Mouse (Mus musculus) CH12.LX (cell line): ENCODE data around the gene Bach2. TPM values are rescaled to one million over a fixed set of nuclear protein-coding genes. Genes with fewer than 3 reads are reported as not detected.

ENCODE experiments used
- DNase-seq: peaks from one replicate; pipeline ENCODE4 v3.0.0-alpha.2; 2013; ENCODE audit errors: extremely low read depth
- H3K27ac ChIP-seq: 2 replicates; pipeline ENCODE4 v1.5.1; 2012; ENCODE audit warnings: low read depth, mild to moderate bottlenecking, control low read depth, moderate library complexity; ENCODE audit not compliant: insufficient read depth
- H3K27me3 ChIP-seq: replicated peaks from 2 replicates; pipeline ENCODE3; 2012; ENCODE audit warnings: inconsistent platforms
- H3K36me3 ChIP-seq, 2 experiments: replicated peaks in 1 of 2; 2 replicates each; pipeline versions ENCODE3 to v1.6.1; 2012; ENCODE audit warnings: inconsistent platforms in 1 of 2, low read length in 1 of 2, mild to moderate bottlenecking in 1 of 2, mixed read lengths in 1 of 2, moderate library complexity in 1 of 2; ENCODE audit not compliant: control insufficient read depth in 1 of 2, insufficient read depth in 1 of 2
- H3K4me1 ChIP-seq, 2 experiments: 2 replicates each; pipeline ENCODE4 v1.6.1; 2012; ENCODE audit warnings: inconsistent platforms in 1 of 2, moderate library complexity in 1 of 2; ENCODE audit not compliant: insufficient read depth in 2 of 2, control insufficient read depth in 1 of 2
- H3K4me2 ChIP-seq: 2 replicates; pipeline ENCODE4 v1.6.1; 2012; ENCODE audit warnings: low read depth, mild to moderate bottlenecking, control low read depth; ENCODE audit not compliant: poor library complexity, insufficient read depth, severe bottlenecking
- H3K4me3 ChIP-seq, 3 experiments: fragments of 150-350 bp in 1 of 3; sonication (generic) in 1 of 3; replicated peaks in 1 of 3; 2 replicates each; pipeline versions ENCODE3 to v1.5.1; 2011 to 2012; ENCODE audit warnings: low read depth in 2 of 3, low read length in 2 of 3, mild to moderate bottlenecking in 2 of 3, moderate library complexity in 2 of 3, control low read depth in 1 of 3, improper control_type of control experiment in 1 of 3, inconsistent platforms in 1 of 3, mixed read lengths in 1 of 3; ENCODE audit not compliant: poor library complexity in 1 of 3
- H3K79me2 ChIP-seq: replicated peaks from 2 replicates; pipeline ENCODE4 v1.6.1; 2012; ENCODE audit warnings: mild to moderate bottlenecking, moderate library complexity; ENCODE audit not compliant: control insufficient read depth, poor library complexity, insufficient read depth, severe bottlenecking; ENCODE audit errors: extremely low read depth
- H3K9ac ChIP-seq: 2 replicates; pipeline ENCODE4 v1.6.1; 2012; ENCODE audit warnings: low read depth, mild to moderate bottlenecking, control low read depth, moderate library complexity; ENCODE audit not compliant: insufficient read depth
- H3K9me3 ChIP-seq: replicated peaks from 2 replicates; pipeline ENCODE3; 2012; ENCODE audit warnings: low read length, inconsistent platforms, mixed read lengths
- BHLHE40 ChIP-seq: IDR thresholded peaks from 2 replicates; pipeline ENCODE4 v1.6.1; 2011; ENCODE audit warnings: mild to moderate bottlenecking, low read depth, low read length, improper control_type of control experiment
- CHD1 ChIP-seq: IDR thresholded peaks from 2 replicates; pipeline ENCODE4 v1.6.1; 2012; ENCODE audit warnings: low read depth, low read length, improper control_type of control experiment, inconsistent platforms
- E2F4 ChIP-seq: IDR thresholded peaks from 2 replicates; pipeline ENCODE4 v1.6.1; 2011; ENCODE audit warnings: low read depth, low read length, improper control_type of control experiment; ENCODE audit not compliant: insufficient replicate concordance
- ELF1 ChIP-seq: IDR thresholded peaks from 2 replicates; pipeline ENCODE4 v1.6.1; 2014; ENCODE audit warnings: low read depth, mild to moderate bottlenecking, inconsistent platforms, low read length, improper control_type of control experiment
- EP300 ChIP-seq: IDR thresholded peaks from 2 replicates; pipeline ENCODE4 v1.6.1; 2011; ENCODE audit warnings: low read length, improper control_type of control experiment
- GABPA ChIP-seq: IDR thresholded peaks from 2 replicates; pipeline ENCODE4 v1.6.1; 2012; ENCODE audit warnings: low read depth, low read length, improper control_type of control experiment, inconsistent platforms; ENCODE audit not compliant: insufficient replicate concordance
- HCFC1 ChIP-seq: IDR thresholded peaks from 2 replicates; pipeline ENCODE4 v1.6.1; 2012; ENCODE audit warnings: low read depth, mild to moderate bottlenecking, inconsistent platforms, low read length, improper control_type of control experiment
- IRF4 ChIP-seq: IDR thresholded peaks from 2 replicates; pipeline ENCODE4 v1.6.1; 2014; ENCODE audit warnings: low read depth, mild to moderate bottlenecking, inconsistent platforms, low read length, improper control_type of control experiment
- JUND ChIP-seq: conservative IDR thresholded peaks from 2 replicates; pipeline ENCODE4 v1.6.1; 2011; ENCODE audit warnings: low read depth, low read length, improper control_type of control experiment
- MAFK ChIP-seq: IDR thresholded peaks from 2 replicates; pipeline ENCODE4 v1.6.1; 2011; ENCODE audit warnings: low read length, improper control_type of control experiment; ENCODE audit not compliant: insufficient replicate concordance
- MAX ChIP-seq: IDR thresholded peaks from 2 replicates; pipeline ENCODE4 v1.6.1; 2011; ENCODE audit warnings: low read length, improper control_type of control experiment
- NRF1 ChIP-seq: IDR thresholded peaks from 2 replicates; pipeline ENCODE4 v1.6.1; 2014; ENCODE audit warnings: low read depth, mild to moderate bottlenecking, inconsistent platforms, low read length, improper control_type of control experiment, moderate library complexity
- PAX5 ChIP-seq: IDR thresholded peaks from 2 replicates; pipeline ENCODE4 v1.6.1; 2012; ENCODE audit warnings: low read length, inconsistent platforms, mixed read lengths
- POLR2AphosphoS2 ChIP-seq: IDR thresholded peaks from 2 replicates; pipeline ENCODE4 v1.6.1; 2011; ENCODE audit warnings: low read depth, low read length, improper control_type of control experiment
- RAD21 ChIP-seq: IDR thresholded peaks from 2 replicates; pipeline ENCODE4 v1.6.1; 2011; ENCODE audit warnings: low read depth, mild to moderate bottlenecking, low read length, improper control_type of control experiment, moderate library complexity
- RCOR1 ChIP-seq: conservative IDR thresholded peaks from 2 replicates; pipeline ENCODE4 v1.6.1; 2012; ENCODE audit warnings: low read depth, mild to moderate bottlenecking, inconsistent platforms, low read length, improper control_type of control experiment
- SIN3A ChIP-seq: IDR thresholded peaks from 2 replicates; pipeline ENCODE4 v1.6.1; 2012; ENCODE audit warnings: low read length, improper control_type of control experiment, inconsistent platforms
- TBP ChIP-seq: conservative IDR thresholded peaks from 2 replicates; pipeline ENCODE4 v1.6.1; 2011; ENCODE audit warnings: low read depth, low read length, improper control_type of control experiment
- UBTF ChIP-seq: IDR thresholded peaks from 2 replicates; pipeline ENCODE4 v1.6.1; 2012; ENCODE audit warnings: low read depth, mild to moderate bottlenecking, inconsistent platforms, low read length, improper control_type of control experiment, moderate library complexity
- USF1 ChIP-seq: IDR thresholded peaks from 2 replicates; pipeline ENCODE4 v1.6.1; 2014; ENCODE audit warnings: low read depth, mild to moderate bottlenecking, inconsistent platforms, low read length, improper control_type of control experiment
- ZC3H11A ChIP-seq: IDR thresholded peaks from 2 replicates; pipeline ENCODE4 v1.6.1; 2012; ENCODE audit warnings: low read depth, mild to moderate bottlenecking, inconsistent platforms, low read length, improper control_type of control experiment
- ZKSCAN1 ChIP-seq: IDR thresholded peaks from 2 replicates; pipeline ENCODE4 v1.6.1; 2012; ENCODE audit warnings: low read depth, inconsistent platforms, low read length, improper control_type of control experiment, borderline replicate concordance
- ZMIZ1 ChIP-seq: IDR thresholded peaks from 2 replicates; pipeline ENCODE4 v1.6.1; 2012; ENCODE audit warnings: low read depth, mild to moderate bottlenecking, inconsistent platforms, low read length, improper control_type of control experiment
- dilution Hi-C: fragments of 300-500 bp; cut with MboI; formaldehyde crosslinking; loops from 2 replicates; pipeline ENCODE4 v1.14.3; 2020; ENCODE audit warnings: low sequenced_read_pairs; ENCODE audit not compliant: extremely low pct_unique_long_range_greater_than_20kb, extremely low pct_ligation_motif_present
- in situ Hi-C: fragments of 300-500 bp; cut with MboI; formaldehyde crosslinking; loops from 3 replicates; pipeline ENCODE4 v1.14.3; 2019; ENCODE audit warnings: low sequenced_read_pairs, low pct_ligation_motif_present, low pct_unique_long_range_greater_than_20kb, mixed read lengths
- polyA plus RNA-seq: library from polyadenylated mRNA; unstranded; fragments of >175 nt; gene quantifications from 2 replicates; pipeline ENCODE4 v1.2.1, GENCODE M21; 2012; ENCODE audit warnings: low read depth; ENCODE audit not compliant: insufficient read length
- total RNA-seq, 2 experiments: library from RNA; depleted of rRNA; stranded (reverse); fragments of 300-350 nt in 1 of 2; fragments of >200 nt in 1 of 2; gene quantifications; 2 replicates each; pipeline ENCODE4 v1.2.3; 2012 to 2014

The Bach2 gene
- total and polyA plus RNA-seq, 3 experiments = 0.11 TPM; not detected in 2

GRCm38 (mm10) chr4:32248990-32249393 lies 10.4 kb downstream of the Bach2 start:
- Histone ChIP-seq H3K4me1 (peaks cover 14 to 35% of the 10 kb centered on the region in 2 experiments), H3K9me3 (no peaks in the 10 kb centered on the region), H3K27me3 (peaks cover 5% of the 10 kb centered on the region), H3K9ac (no peak overlapping the region), H3K36me3 (no peaks in the 10 kb centered on the region), H3K4me2 (peak overlapping the region; percentile 95), H3K27ac (no peak overlapping the region), H3K79me2 (no peaks in the 10 kb centered on the region), H3K4me3 (peak overlapping the region in 1 of 3 experiments; percentile 32)
- dilution Hi-C loops (no loop called here), in situ Hi-C loops (loop anchor here (10.0 kb wide), 1 partner anchor 194 kb away; no protein-coding TSS in a partner anchor)
- TF ChIP-seq BHLHE40 (peak; percentile 36; the same call in 1 of the 2 replicates), POLR2AphosphoS2 (no peak), PAX5 (no peak), MAX (peak; percentile 70), CHD1 (no peak), ZKSCAN1 (no peak)
- peak; percentile 74 for DNase-seq

DNA sequence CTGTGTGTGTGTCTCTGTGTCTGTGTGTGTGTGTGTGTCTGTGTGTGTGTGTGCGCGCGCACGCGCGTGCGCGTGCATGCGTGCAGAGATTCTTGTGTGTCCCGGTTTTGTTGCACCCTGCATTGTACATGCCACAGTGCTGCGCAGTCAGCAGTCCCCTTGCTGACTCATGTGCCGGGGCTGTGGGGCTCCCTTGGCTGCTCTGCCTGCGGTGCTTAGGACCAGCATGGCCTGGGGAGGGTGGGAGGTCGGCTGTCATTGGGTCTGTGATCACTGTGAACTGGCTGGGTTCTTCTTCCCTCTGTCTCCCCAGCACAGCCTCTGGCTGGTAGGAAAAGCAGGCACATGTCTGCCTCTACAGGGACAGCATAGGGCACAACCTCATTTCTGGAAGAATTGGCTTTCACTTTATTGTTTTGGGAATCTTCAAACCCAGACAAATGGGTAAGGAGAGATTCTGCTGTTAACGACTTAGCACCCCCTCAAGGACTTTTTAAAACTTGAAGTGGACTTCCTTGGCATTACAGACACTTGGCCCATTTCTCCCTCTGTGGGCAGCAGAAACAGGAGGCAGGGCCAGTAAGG lies 11.2 kb downstream of the Bach2 start:
- Histone ChIP-seq H3K27me3 (no peaks in the 10 kb centered on the region), H3K79me2 (no peaks in the 10 kb centered on the region), H3K9ac (no peak overlapping the region), H3K4me2 (peak overlapping the region; percentile 95), H3K4me1 (peaks cover 14 to 35% of the 10 kb centered on the region in 2 experiments), H3K27ac (no peak overlapping the region), H3K36me3 (no peaks in the 10 kb centered on the region), H3K4me3 (peak overlapping the region; percentile 20 to 44 (median 36)), H3K9me3 (no peaks in the 10 kb centered on the region)
- TF ChIP-seq NRF1 (peak; percentile 57), MAFK (peak; percentile 54; the same call in 1 of the 2 replicates), ELF1 (no peak), UBTF (no peak; the same call in 1 of the 2 replicates), BHLHE40 (peak; percentile 60)
- in situ Hi-C loops (loop anchor here (10.0 kb wide), 1 partner anchor 195 kb away; no protein-coding TSS in a partner anchor), dilution Hi-C loops (no loop called here)
- peak; percentile 59 for DNase-seq

DNA sequence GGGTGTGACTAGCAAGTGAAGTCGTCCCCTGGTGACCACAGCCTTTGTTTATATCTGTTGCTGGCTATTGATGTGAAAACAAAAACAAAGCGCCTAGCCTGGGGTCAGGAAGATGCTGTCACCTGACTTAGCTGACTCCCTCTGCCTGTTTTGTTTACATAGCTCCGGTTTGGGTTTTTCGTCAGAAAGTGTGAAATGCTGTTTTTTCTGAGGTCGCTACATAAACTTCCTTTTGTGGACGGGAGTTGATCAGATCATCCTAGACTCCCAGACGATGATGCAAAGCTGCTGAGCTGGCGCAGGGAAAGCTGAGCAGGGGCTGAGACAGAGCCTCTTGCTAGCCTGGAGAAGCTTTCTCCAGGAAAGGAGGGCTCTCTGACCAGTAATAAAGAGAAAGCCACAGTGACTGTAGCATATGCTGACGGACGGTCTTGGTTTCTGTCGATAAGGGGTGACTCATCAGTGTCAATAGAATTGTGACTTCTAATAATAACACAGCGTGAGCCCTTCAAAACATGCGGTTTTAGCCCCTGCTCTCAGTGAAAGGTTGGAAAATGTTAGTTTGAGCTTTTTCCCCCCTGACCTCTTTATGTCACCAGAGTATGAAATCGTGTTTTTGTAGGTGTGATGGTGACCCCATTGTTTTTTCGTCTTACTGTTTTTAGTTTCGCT lies 11.9 kb downstream of the Bach2 start:
- Histone ChIP-seq H3K27me3 (no peaks in the 10 kb centered on the region), H3K4me3 (peak overlapping the region; percentile 20 to 44 (median 36)), H3K4me2 (peak overlapping the region; percentile 95), H3K9me3 (no peaks in the 10 kb centered on the region), H3K9ac (no peak overlapping the region), H3K36me3 (no peaks in the 10 kb centered on the region), H3K79me2 (no peaks in the 10 kb centered on the region), H3K27ac (no peak overlapping the region), H3K4me1 (peaks cover 14 to 35% of the 10 kb centered on the region in 2 experiments)
- dilution Hi-C loops (no loop called here), in situ Hi-C loops (no loop called here)
- DNase-seq = peak; percentile 75
- no peak for TF ChIP-seq GABPA
- TF ChIP-seq USF1 = no peak
- TF ChIP-seq UBTF = no peak; the same call in 1 of the 2 replicates
- TF ChIP-seq JUND = peak; percentile 87
- peak; percentile 78 for TF ChIP-seq IRF4
- peak; percentile 73 for TF ChIP-seq EP300
- TF ChIP-seq E2F4 = no peak
- TF ChIP-seq SIN3A = peak; percentile 62
- no peak for TF ChIP-seq ZMIZ1
- no peak for TF ChIP-seq HCFC1
- TF ChIP-seq CHD1 = no peak; the same call in 1 of the 2 replicates
- no peak for TF ChIP-seq ZC3H11A
- no peak for TF ChIP-seq NRF1
- no peak for TF ChIP-seq RAD21
- TF ChIP-seq TBP = no peak
- peak; percentile 60; the same call in 1 of the 2 replicates for TF ChIP-seq RCOR1
